Mouse (Mus musculus) colon, adult 2 months (tissue): ENCODE results near the gene Zfp759. TPM values are rescaled to one million over a fixed set of nuclear protein-coding genes. Genes with fewer than 3 reads are reported as not detected.

ENCODE experiments used
- polyA plus RNA-seq: library from polyadenylated mRNA; depleted of rRNA; stranded (reverse); fragments of >200 nt; gene quantifications from 2 replicates; pipeline ENCODE4 v1.2.3, GENCODE M21; 2012; rRNA removed

Gene Zfp759
- polyA plus RNA-seq = 0.16 TPM in 2 replicates

GRCm38 (mm10) chr13:67121360-67121759 lies at the start of gene Zfp759:
Gene Zfp759 (plus strand): TSS chr13:67121660.

GRCm38 (mm10) chr13:67097876-67098275 lies 23.6 kb upstream of the Zfp759 start, which contains the start of gene Zfp708:
Gene Zfp708 (minus strand): TSS chr13:67097976.

GRCm38 (mm10) chr13:67108194-67108820 lies 13.2 kb upstream of the Zfp759 start, which contains the start of gene Gm28557:
Gene Gm28557 (minus strand): TSS chr13:67108604.

GRCm38 (mm10) chr13:67116163-67116562 lies 5.3 kb upstream of the Zfp759 start, which contains the start of gene Rslcan18:
Gene Rslcan18 (minus strand): TSS chr13:67116263.

GRCm38 (mm10) chr13:67172991-67173722 lies 51.7 kb downstream of the Zfp759 start, which contains the start of gene Rsl1:
Gene Rsl1 (plus strand): TSS chr13:67173182.

Other genes with a start within 250 kb of the Zfp759 start
- 0.23 and 0.41 TPM in 2 replicates for gene Gm10767, start 216.7 kb upstream of the Zfp759 start, polyA plus RNA-seq
- 0.07 TPM in 2 replicates for gene Zfp712, start 60.5 kb upstream of the Zfp759 start, polyA plus RNA-seq
- 0.07 TPM in 1 of 2 replicates, not detected in the other for gene Zfp708, start 23.7 kb upstream of the Zfp759 start, polyA plus RNA-seq
- gene Gm28557, start 13.1 kb upstream of the Zfp759 start, polyA plus RNA-seq = 1.6 and 1.7 TPM in 2 replicates
- 0.05 TPM in 1 of 2 replicates, not detected in the other for gene Rslcan18, start 5.4 kb upstream of the Zfp759 start, polyA plus RNA-seq
- gene Rsl1, start 51.5 kb downstream of the Zfp759 start, polyA plus RNA-seq = 0.31 and 1.3 TPM in 2 replicates
- gene Zfp455, start 72.8 kb downstream of the Zfp759 start, polyA plus RNA-seq = 0.05 and 0.17 TPM in 2 replicates
- 0.23 and 0.35 TPM in 2 replicates for gene Zfp458, start 156.8 kb downstream of the Zfp759 start, polyA plus RNA-seq
- 0.97 and 1.0 TPM in 2 replicates for gene Zfp457, start 184.8 kb downstream of the Zfp759 start, polyA plus RNA-seq
- 0.31 TPM in 2 replicates for gene Zfp595, start 210.9 kb downstream of the Zfp759 start, polyA plus RNA-seq
- not detected in 2 replicates for gene Gm28044, start 238.9 kb downstream of the Zfp759 start, polyA plus RNA-seq
- 0.09 and 0.12 TPM in 2 replicates for gene Zfp953, start 238.9 kb downstream of the Zfp759 start, polyA plus RNA-seq